Mouse (Mus musculus): Measurements from ENCODE around the gene Coro7.

DNA sequence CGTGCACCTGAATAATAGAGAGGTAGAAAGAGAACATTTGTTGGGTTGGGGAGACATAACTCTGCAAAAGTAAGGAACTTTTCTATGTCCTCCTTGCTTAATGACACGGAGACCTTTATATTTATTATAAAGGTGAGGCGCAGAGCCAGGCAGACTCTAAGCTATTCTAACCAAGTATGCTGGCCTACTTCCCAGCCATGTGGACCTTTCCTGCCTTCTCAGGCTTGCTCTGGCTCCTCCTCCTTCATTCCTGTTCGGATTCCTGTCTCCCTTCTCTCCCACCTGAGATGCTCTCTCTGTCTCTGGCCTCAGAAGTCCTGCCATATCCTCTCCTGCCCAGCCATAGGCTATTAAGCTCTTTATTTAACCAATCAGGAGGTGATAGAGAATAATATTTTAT lies 45.7 kb upstream of the Coro7 start:
- TF ChIP-seq CTCF (IDR thresholded peaks at IDR 0.05) (no peak), EP300 (IDR thresholded peaks at IDR 0.05) (no peak)
